Mouse (Mus musculus): Measurements from ENCODE around the gene Gal3st2c. TPM values are rescaled to one million over a fixed set of nuclear protein-coding genes. Genes with fewer than 3 reads are reported as not detected.
"Not testable (repeated sequence)": the region's sequence is repeated elsewhere in the genome, so short reads cannot be mapped to it uniquely, and the experiment has no call there.

Gene Gal3st2c
- polyA plus RNA-seq (2015; fragmentation: Nextera tagmentation; extraction: Ambion mirVana), result not detected in 2 replicates

GRCm38 (mm10) chr1:93990209-93990608 lies at the start of gene Gal3st2c:
Gene Gal3st2c, plus strand, starts transcription at chr1:93990509.
- not testable (repeated sequence) for H3K4me3 ChIP-seq (ENCODE audit: low read length); H3K36me3 ChIP-seq (ENCODE audit: control insufficient read depth, insufficient read depth, low read length); H3K4me2 ChIP-seq (ENCODE audit: low read length); H3K4me1 ChIP-seq (ENCODE audit: control insufficient read depth, insufficient read depth, low read depth, low read length); H3K27me3 ChIP-seq (replicated peaks; ENCODE audit: control insufficient read depth, insufficient read depth, low read length); H3K27ac ChIP-seq (ENCODE audit: low read depth, low read length); H3K9me3 ChIP-seq (ENCODE audit: control insufficient read depth, low read length); H3K9ac ChIP-seq (ENCODE audit: low read depth, low read length); ATAC-seq
- WGBS, result 89% methylated on average over 6 of the region's 8 CpGs

- WGBS, result no CpG with 5 or more reads among the region's 11 CpGs
- H3K27ac ChIP-seq (ENCODE audit: low read depth, low read length); H3K4me3 ChIP-seq (ENCODE audit: low read length); ATAC-seq; H3K4me2 ChIP-seq (ENCODE audit: low read length); H3K4me1 ChIP-seq (ENCODE audit: control insufficient read depth, insufficient read depth, low read depth, low read length); H3K36me3 ChIP-seq (ENCODE audit: control insufficient read depth, insufficient read depth, low read length); H3K27me3 ChIP-seq (replicated peaks; ENCODE audit: control insufficient read depth, insufficient read depth, low read length); H3K9ac ChIP-seq (ENCODE audit: low read depth, low read length); H3K9me3 ChIP-seq (ENCODE audit: control insufficient read depth, low read length): not testable (repeated sequence)
These were observed 41.2 kb upstream of the Gal3st2c start for GRCm38 (mm10) chr1:93949087-93949486.

GRCm38 (mm10) chr1:93966489-93966888 lies 23.8 kb upstream of the Gal3st2c start:
- H3K4me1 ChIP-seq (ENCODE audit: control insufficient read depth, insufficient read depth, low read depth, low read length); H3K9me3 ChIP-seq (ENCODE audit: control insufficient read depth, low read length); ATAC-seq; H3K36me3 ChIP-seq (ENCODE audit: control insufficient read depth, insufficient read depth, low read length); H3K27me3 ChIP-seq (replicated peaks; ENCODE audit: control insufficient read depth, insufficient read depth, low read length); H3K27ac ChIP-seq (ENCODE audit: low read depth, low read length); H3K4me3 ChIP-seq (ENCODE audit: low read length); H3K4me2 ChIP-seq (ENCODE audit: low read length); H3K9ac ChIP-seq (ENCODE audit: low read depth, low read length): not testable (repeated sequence)
- WGBS, result no CpG with 5 or more reads among the region's 1 CpGs

DNA sequence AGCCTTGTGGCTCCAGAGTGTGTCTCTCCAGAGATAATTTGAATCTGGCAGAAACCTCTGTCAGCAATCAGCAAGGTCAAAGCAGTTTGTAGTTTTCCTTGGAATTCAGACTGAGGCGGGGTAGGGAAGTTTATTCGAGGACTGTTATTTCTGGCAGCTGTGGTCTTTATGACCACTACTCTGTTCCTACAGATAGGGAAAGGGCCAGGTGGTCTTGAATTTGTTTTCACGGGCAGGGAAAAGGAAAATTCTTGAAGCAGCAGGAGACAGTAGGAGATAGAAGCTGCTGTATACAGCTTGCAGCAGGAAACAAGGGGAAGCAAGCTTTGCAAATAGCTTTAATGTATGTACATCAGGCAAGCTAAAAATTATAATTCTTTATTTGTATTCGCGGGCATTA lies 19.9 kb upstream of the Gal3st2c start:
- H3K4me3 ChIP-seq (ENCODE audit: low read length); H3K27ac ChIP-seq (ENCODE audit: low read depth, low read length); H3K27me3 ChIP-seq (replicated peaks; ENCODE audit: control insufficient read depth, insufficient read depth, low read length); H3K4me1 ChIP-seq (ENCODE audit: control insufficient read depth, insufficient read depth, low read depth, low read length); H3K9me3 ChIP-seq (ENCODE audit: control insufficient read depth, low read length); H3K9ac ChIP-seq (ENCODE audit: low read depth, low read length); ATAC-seq; H3K4me2 ChIP-seq (ENCODE audit: low read length); H3K36me3 ChIP-seq (ENCODE audit: control insufficient read depth, insufficient read depth, low read length): not testable (repeated sequence)
- WGBS, result 53% methylated on average over 3 of the region's 5 CpGs

DNA sequence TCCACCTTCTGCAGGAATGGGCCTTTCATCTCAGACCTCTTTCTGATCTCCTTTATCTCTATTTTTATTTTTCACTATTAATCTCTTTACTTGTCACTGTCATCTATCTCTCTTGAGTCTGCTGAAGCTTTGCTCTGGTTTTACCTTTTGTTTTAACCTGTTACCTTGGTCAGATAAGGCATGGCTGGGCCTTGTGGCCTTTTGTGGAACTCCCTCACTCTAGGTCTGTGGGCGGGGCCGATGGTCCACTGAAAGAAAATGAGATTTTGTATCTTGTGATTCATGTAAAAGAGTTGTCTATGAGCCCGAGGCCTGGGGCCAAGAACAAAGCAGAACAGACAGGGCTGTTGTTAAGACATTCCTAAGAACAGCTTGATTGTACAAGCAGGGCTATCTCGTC lies 19.5 kb upstream of the Gal3st2c start:
- not testable (repeated sequence) for H3K36me3 ChIP-seq (ENCODE audit: control insufficient read depth, insufficient read depth, low read length); H3K4me3 ChIP-seq (ENCODE audit: low read length); H3K9ac ChIP-seq (ENCODE audit: low read depth, low read length); H3K9me3 ChIP-seq (ENCODE audit: control insufficient read depth, low read length); H3K4me1 ChIP-seq (ENCODE audit: control insufficient read depth, insufficient read depth, low read depth, low read length); H3K27me3 ChIP-seq (replicated peaks; ENCODE audit: control insufficient read depth, insufficient read depth, low read length); ATAC-seq; H3K4me2 ChIP-seq (ENCODE audit: low read length); H3K27ac ChIP-seq (ENCODE audit: low read depth, low read length)
- WGBS, result no CpG with 5 or more reads among the region's 4 CpGs

DNA sequence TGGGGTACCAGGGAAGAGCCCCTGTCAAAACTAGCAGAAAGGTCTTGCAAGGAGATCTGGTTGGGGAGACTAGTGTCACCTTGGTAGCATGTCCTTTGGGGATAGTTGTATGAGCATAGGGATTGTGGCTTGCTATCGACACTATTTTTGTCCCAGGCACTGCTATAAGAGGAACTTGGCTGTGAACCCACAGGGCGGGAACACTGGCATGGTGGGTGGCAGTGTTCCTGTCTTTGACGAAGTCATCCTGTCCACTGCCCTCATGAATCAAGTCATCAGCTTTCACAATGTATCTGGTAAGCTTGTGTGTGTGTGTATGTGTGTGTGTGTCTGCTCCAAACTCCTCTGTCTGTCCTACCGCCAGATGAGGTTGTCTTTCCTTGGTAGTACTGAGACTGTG lies 14.5 kb upstream of the Gal3st2c start:
- H3K27ac ChIP-seq (ENCODE audit: low read depth, low read length); H3K27me3 ChIP-seq (replicated peaks; ENCODE audit: control insufficient read depth, insufficient read depth, low read length); H3K9ac ChIP-seq (ENCODE audit: low read depth, low read length); H3K36me3 ChIP-seq (ENCODE audit: control insufficient read depth, insufficient read depth, low read length); H3K4me2 ChIP-seq (ENCODE audit: low read length); H3K4me3 ChIP-seq (ENCODE audit: low read length); H3K4me1 ChIP-seq (ENCODE audit: control insufficient read depth, insufficient read depth, low read depth, low read length); ATAC-seq; H3K9me3 ChIP-seq (ENCODE audit: control insufficient read depth, low read length): not testable (repeated sequence)
- 80% methylated on average over 1 of the region's 4 CpGs for WGBS

DNA sequence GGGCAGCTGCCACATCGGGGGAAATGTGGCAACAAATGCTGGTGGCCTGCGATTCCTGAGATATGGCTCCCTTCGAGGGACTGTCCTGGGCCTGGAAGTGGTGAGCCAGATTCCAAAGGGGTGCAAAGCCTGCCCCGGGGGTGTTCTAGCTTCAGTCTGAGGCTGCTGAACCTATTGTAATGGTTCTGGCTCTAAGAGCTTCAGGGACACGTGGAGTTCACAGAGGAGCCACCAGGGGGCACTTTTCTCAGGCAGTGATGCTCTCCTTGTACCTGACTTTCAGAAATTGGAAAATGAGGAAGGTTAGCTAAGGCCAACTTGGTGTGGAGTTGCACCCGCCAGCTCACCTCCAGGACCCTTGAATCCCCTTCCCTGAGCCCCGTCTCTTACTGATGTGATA lies 12.0 kb upstream of the Gal3st2c start:
- H3K4me1 ChIP-seq (ENCODE audit: control insufficient read depth, insufficient read depth, low read depth, low read length); H3K4me3 ChIP-seq (ENCODE audit: low read length); H3K36me3 ChIP-seq (ENCODE audit: control insufficient read depth, insufficient read depth, low read length); H3K9ac ChIP-seq (ENCODE audit: low read depth, low read length); H3K9me3 ChIP-seq (ENCODE audit: control insufficient read depth, low read length); H3K27ac ChIP-seq (ENCODE audit: low read depth, low read length); H3K4me2 ChIP-seq (ENCODE audit: low read length); ATAC-seq; H3K27me3 ChIP-seq (replicated peaks; ENCODE audit: control insufficient read depth, insufficient read depth, low read length): not testable (repeated sequence)
- no CpG with 5 or more reads among the region's 7 CpGs for WGBS

DNA sequence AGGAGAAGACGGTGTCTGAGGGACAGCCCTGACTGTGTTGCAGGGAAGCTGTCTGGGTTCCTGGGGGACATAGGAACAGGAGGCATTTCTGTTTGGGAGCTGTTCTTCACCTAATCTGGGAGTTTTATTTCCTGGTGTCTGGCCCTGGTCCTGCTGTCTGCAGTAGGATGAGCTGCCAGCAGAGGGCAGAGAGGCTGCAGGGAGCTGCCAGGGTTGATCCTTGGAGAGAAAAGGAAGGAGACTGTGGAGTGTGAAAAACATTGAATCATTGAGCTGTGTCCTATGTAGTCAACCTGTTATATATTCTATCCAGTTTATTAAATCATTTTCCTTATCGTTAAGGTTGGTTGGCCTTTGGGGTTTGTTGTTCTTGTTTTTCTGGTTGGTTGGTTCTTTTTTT lies 9.4 kb upstream of the Gal3st2c start:
- 0 out of 2 replicates have a peak, but pooled peaks have one; percentile 61 for ATAC-seq
- H3K9ac ChIP-seq (ENCODE audit: low read depth, low read length); H3K36me3 ChIP-seq (ENCODE audit: control insufficient read depth, insufficient read depth, low read length); H3K4me3 ChIP-seq (ENCODE audit: low read length); H3K27me3 ChIP-seq (replicated peaks; ENCODE audit: control insufficient read depth, insufficient read depth, low read length); H3K27ac ChIP-seq (ENCODE audit: low read depth, low read length); H3K4me1 ChIP-seq (ENCODE audit: control insufficient read depth, insufficient read depth, low read depth, low read length); H3K9me3 ChIP-seq (ENCODE audit: control insufficient read depth, low read length); H3K4me2 ChIP-seq (ENCODE audit: low read length): not testable (repeated sequence)
- no CpG with 5 or more reads among the region's 2 CpGs for WGBS

DNA sequence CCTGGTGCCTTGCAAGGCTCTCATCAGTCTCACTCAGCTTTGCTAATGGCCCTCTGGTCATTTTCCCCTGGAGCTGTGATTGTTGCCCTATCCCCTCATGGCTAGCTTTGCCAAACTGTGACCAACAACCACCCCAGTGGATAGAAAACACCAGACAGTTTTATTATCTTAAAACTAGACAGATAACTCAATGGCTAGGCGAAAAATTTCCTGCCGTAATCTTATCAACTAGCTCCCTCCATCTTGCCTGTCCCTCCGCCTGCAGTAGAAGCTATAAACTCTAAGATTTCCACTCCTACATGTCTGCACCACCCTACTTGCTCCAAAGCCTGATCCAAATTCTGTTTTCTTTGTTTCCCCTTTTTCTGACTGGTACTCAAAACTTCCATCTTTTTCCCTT lies 4.1 kb upstream of the Gal3st2c start:
- H3K4me3 ChIP-seq (ENCODE audit: low read length), result no peak overlapping the region
- H3K9ac ChIP-seq (ENCODE audit: low read depth, low read length), result no peak overlapping the region
- no peak overlapping the region for H3K4me2 ChIP-seq (ENCODE audit: low read length)
- no peaks in the 10 kb centered on the region for H3K4me1 ChIP-seq (ENCODE audit: control insufficient read depth, insufficient read depth, low read depth, low read length)
- no peaks in the 10 kb centered on the region for H3K27me3 ChIP-seq (replicated peaks; ENCODE audit: control insufficient read depth, insufficient read depth, low read length)
- no peak for ATAC-seq
- H3K27ac ChIP-seq (ENCODE audit: low read depth, low read length), result no peak overlapping the region
- 92% methylated on average over 3 of the region's 3 CpGs for WGBS
- no peaks in the 10 kb centered on the region for H3K36me3 ChIP-seq (ENCODE audit: control insufficient read depth, insufficient read depth, low read length)
- H3K9me3 ChIP-seq (ENCODE audit: control insufficient read depth, low read length), result no peaks in the 10 kb centered on the region

DNA sequence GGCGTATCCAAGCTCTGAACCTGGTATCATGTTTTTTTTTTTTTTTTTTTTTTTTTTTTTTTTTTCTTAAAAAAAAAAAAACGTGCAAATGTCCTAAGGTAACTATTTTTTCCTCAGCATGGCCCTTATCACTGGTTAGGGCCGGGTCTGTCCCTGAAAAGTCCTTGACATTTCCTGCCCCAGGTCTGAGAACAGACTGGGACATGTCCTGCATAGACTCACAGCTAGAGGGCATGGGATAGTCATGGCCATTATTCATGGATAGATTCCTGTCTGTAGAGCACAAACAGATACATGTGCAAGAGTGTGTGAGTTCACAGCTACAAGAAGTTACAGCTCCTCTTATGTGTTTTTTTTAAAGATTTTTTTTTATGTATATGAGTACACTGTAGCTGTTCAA lies 1.5 kb upstream of the Gal3st2c start:
- Histone ChIP-seq H3K27me3 (replicated peaks; ENCODE audit: control insufficient read depth, insufficient read depth, low read length) (no peaks in the 10 kb centered on the region), H3K4me1 (ENCODE audit: control insufficient read depth, insufficient read depth, low read depth, low read length) (no peaks in the 10 kb centered on the region), H3K4me2 (ENCODE audit: low read length) (no peak overlapping the region), H3K27ac (ENCODE audit: low read depth, low read length) (no peak overlapping the region), H3K36me3 (ENCODE audit: control insufficient read depth, insufficient read depth, low read length) (no peaks in the 10 kb centered on the region), H3K9me3 (ENCODE audit: control insufficient read depth, low read length) (no peaks in the 10 kb centered on the region), H3K9ac (ENCODE audit: low read depth, low read length) (no peak overlapping the region), H3K4me3 (ENCODE audit: low read length) (no peak overlapping the region)
- WGBS, result 76% methylated on average over 3 of the region's 3 CpGs
- no peak for ATAC-seq
